Mouse (Mus musculus) adrenal gland, postnatal 36 days (tissue): ENCODE data around the gene Erp44. TPM values are rescaled to one million over a fixed set of nuclear protein-coding genes. Genes with fewer than 3 reads are reported as not detected.

Source experiments
- DNase-seq, 2 experiments: peaks; one replicate each; pipeline ENCODE4 v3.0.0; 2021; ENCODE audit warnings: mixed read lengths in 1 of 2
- microRNA-seq: library from miRNA; unstranded; fragments of <30 nt; microRNA quantifications from one replicate; pipeline ENCODE4 v1.2.0, GENCODE M21; 2021
- total RNA-seq, 2 experiments: library from RNA; stranded (reverse); gene quantifications; 2 replicates each; pipeline ENCODE4 v1.2.3; 2021

The Erp44 gene
- total RNA-seq, 2 experiments from 2014 or later: 66.7 to 69.6 TPM

- DNase-seq: no peak
Measured at GRCm38 (mm10) chr4:48239046-48239445, 40.3 kb downstream of the Erp44 start.

- no peak for DNase-seq
Measured at GRCm38 (mm10) chr4:48236721-48237120, 42.6 kb downstream of the Erp44 start.

- no peak for DNase-seq
Measured at GRCm38 (mm10) chr4:48226800-48227199, 52.6 kb downstream of the Erp44 start.

DNA sequence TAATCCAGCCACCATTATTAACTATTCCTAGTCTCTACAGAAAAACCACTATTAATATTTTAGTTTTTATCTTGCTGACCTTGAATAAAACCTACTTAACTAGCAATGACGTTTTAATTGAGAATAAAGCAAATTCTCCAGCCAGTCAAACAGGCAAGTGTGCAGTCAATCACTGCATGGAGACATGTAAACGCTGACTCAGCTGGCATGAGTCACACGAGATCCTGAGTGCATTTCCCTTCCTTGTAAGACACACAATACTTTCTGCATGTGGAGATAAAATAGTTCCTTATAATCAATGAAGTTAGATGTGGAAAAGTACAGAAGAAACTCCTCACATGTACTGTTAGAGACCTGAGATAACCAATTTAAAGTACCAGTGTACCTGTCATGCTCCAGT is 53.8 kb downstream of the Erp44 start:
- DNase-seq: peak; percentile 61 to 68

DNA sequence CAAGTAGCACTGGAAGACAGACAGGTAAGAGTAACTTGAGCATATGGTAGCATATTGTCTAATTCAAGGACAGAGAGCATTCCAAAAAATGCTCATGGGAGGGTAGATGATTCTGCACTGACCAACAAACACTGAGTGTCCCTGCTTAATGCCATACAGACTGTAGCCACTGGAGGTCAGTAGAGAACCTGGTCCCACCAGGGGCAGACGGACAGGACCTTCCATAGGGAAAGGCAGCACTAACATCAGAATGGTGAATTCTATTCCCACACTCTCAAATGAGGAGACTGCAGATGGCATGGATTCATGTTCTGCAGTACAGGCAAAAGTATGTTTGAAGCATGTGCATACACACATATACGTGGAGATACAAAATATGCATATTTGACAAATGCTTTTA is 54.2 kb downstream of the Erp44 start:
- DNase-seq: peak; percentile 80 to 83

- DNase-seq: no peak
Measured at GRCm38 (mm10) chr4:48203564-48203963, 75.8 kb downstream of the Erp44 start.

GRCm38 (mm10) chr4:48198447-48198846 is 80.9 kb downstream of the Erp44 start:
- DNase-seq: no peak

DNA sequence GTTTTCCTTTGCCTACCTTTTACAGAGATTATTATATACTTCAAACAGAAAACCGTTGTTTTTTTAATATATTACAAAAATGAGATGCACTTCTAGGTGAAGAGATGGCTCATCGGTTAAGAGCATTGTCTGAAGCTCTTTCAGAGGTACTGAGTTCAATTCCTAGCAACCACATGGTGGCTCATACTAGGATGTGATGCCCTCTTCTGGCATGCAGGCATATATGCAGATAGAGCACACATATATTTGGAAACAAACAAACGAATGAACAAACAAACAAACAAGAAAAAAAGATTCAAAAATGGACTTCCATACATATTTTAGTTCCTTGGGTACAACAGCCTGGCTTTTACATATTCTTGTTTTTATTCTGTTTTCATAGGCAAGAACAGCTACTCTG is 81.4 kb downstream of the Erp44 start:
- DNase-seq: no peak

DNA sequence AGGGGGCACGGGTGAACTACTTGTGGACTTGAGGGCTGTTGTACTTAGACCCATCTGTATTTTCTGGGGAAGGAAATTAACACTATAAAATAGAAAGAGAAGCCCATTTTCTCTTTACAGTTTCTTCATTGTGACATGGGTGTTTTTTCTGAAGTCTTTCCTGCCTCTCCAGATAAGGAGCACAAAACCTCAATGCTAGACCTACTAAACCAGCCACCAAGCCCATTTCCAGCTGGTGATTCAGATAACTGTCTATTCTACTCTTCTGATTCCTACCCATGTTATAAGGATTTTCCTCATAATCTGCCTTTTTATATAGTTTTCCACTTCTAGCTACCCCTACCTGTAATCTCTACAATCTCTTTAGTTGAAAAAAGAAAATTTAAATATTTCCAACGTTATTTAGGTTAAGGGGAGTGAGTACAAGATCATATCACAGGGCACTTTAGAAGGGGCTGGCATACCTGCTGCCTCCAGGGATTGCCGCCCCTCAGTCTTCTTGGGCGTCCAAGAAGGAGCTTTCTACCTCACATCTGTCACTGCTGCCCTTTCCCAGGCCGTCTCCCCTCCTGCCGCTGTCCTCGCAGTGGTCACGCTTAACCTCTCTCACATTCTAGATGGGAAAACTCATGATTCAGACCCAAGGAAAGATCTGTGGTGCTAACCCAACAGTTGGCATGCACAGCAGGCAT is 97.1 kb downstream of the Erp44 start:
- DNase-seq: no peak

DNA sequence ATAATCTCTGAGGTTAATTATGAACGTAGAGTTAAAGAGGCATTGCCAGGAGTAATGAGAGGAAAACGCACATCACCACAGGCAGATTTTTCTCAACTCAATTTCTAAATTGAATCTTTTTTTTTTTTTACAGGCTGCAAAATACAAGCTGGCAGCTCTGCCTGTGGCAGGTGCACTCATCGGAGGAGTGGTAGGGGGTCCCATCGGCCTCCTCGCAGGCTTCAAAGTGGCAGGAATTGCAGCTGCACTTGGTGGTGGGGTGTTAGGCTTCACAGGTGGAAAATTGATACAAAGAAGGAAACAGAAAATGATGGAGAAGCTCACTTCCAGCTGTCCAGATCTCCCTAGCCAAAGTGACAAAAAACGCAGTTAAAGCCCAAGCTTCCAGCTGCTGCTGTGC is 98.0 kb downstream of the Erp44 start:
- no peak for DNase-seq

DNA sequence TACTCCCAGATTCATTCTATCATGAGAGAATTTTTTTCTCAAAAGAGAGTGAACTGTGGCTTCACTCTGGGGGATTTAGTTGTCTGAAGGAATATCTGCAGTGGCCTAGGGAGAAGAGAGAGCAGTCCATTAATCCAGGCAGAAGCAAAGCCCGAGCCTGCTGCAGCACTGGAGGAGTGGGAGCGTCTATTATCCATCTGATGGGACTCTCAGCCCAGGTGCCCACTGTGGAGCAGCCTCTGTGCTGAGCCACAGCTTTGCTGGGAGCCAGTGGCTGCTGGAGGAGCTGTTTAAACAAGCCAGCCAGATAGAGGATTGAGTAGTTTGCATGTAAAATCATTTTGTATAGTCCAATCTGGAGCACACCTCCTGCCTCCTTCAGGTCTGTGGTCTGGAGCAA is 98.4 kb downstream of the Erp44 start:
- DNase-seq: no peak

- no peak for DNase-seq
Measured at GRCm38 (mm10) chr4:48175666-48176065, 103.7 kb downstream of the Erp44 start.

GRCm38 (mm10) chr4:48163851-48164250 is 115.5 kb downstream of the Erp44 start:
- peak; percentile 65 to 68 for DNase-seq

GRCm38 (mm10) chr4:48160386-48160785 is 119.0 kb downstream of the Erp44 start:
- no peak for DNase-seq

DNA sequence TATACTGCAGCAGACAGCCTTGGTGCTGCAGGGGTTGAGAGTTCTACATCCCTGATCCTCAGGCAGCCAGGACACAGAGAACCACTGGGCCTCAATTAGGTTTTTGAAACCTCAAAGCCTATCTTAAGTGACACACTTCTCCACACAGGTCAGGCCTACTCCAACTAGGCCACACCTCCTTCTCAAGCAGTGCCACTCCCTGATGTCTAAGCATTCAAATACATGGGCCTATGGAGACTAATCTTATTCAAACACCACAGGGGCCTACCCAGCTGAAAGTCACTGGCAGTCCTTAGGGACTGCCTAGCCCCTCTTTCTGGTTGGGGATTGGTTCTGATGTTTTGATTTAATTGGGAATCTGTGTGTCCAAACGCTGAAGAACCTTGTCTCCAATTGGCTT is 123.5 kb downstream of the Erp44 start:
- no peak for DNase-seq

- DNase-seq: no peak
Measured at GRCm38 (mm10) chr4:48153229-48153628, 126.1 kb downstream of the Erp44 start.

DNA sequence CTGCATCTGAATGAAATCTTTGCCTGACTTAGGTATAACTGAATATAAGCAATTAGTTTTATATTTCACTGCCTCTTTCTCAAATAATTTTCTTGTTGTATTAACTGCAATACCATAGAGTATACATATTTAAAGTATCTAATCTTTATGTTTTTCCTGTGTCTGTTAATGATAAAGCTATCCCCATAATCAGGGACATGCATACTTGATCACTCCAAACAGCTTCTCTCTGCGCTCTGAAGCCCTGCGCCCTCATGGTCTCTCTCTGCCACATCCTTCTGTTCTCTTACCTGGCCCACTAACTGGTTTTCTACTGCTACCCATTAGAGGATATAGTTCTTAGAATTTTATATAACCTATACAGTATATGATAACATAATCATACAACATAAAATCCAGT is 129.9 kb downstream of the Erp44 start:
- DNase-seq: no peak

Small RNA genes lying within 50 kb of the gene (microRNA-seq; reads per million reads assigned to microRNA genes)
- not detected for gene Mir1958

Other genes with a start within 250 kb of the Erp44 start
- 10 to 100 TPM; 66.7 to 87.7 TPM for gene Nr4a3, start 234.4 kb downstream of the Erp44 start, total RNA-seq
- 10 to 100 TPM; 47.9 to 63.7 TPM for gene Stx17, start 154.6 kb downstream of the Erp44 start, total RNA-seq
- gene Invs, start 202 bp upstream of the Erp44 start, total RNA-seq: 10 to 100 TPM; 12.2 to 13.6 TPM
- gene Tex10, start 193.9 kb upstream of the Erp44 start, total RNA-seq: 10 to 100 TPM; 21.2 to 26.7 TPM